Mouse (Mus musculus) ZHBTc4 (cell line): ENCODE measurements around the gene Mthfsl.
A peak's percentile ranks its signal among the peaks of the same experiment; 100 is the strongest.
"Not testable (repeated sequence)": the region's sequence is repeated elsewhere in the genome, so short reads cannot be mapped to it uniquely, and the experiment has no call there.

Experiments
- DNase-seq: peaks from one replicate; pipeline ENCODE4 v3.0.0-alpha.2; 2011; ENCODE audit warnings: low read depth, low spot score

The Mthfsl gene

GRCm38 (mm10) chr9:88719989-88720537 is at the start of gene Mthfsl:
Gene Mthfsl, minus strand, starts transcription at chr9:88720296.
- peak; percentile 33 for DNase-seq

GRCm38 (mm10) chr9:88769470-88769869 is 49.4 kb upstream of the Mthfsl start:
- not testable (repeated sequence) for DNase-seq

- not testable (repeated sequence) for DNase-seq
These were observed 26.6 kb upstream of the Mthfsl start for GRCm38 (mm10) chr9:88746687-88747086.

- DNase-seq, result not testable (repeated sequence)
These were observed 25.9 kb upstream of the Mthfsl start for GRCm38 (mm10) chr9:88746046-88746445.

- DNase-seq, result not testable (repeated sequence)
These were observed 15.2 kb upstream of the Mthfsl start for GRCm38 (mm10) chr9:88735289-88735688.

- not testable (repeated sequence) for DNase-seq
These were observed 13.1 kb upstream of the Mthfsl start for GRCm38 (mm10) chr9:88733182-88733581.

GRCm38 (mm10) chr9:88732334-88732733 is 12.2 kb upstream of the Mthfsl start:
- DNase-seq, result not testable (repeated sequence)

- not testable (repeated sequence) for DNase-seq
These were observed 11.6 kb upstream of the Mthfsl start, which contains the start of gene Bcl2a1d for GRCm38 (mm10) chr9:88731728-88732127. Gene Bcl2a1d, minus strand, starts transcription at chr9:88731914.

- not testable (repeated sequence) for DNase-seq
These were observed 8.2 kb upstream of the Mthfsl start for GRCm38 (mm10) chr9:88728311-88728710.

GRCm38 (mm10) chr9:88721628-88722027 is 1.5 kb upstream of the Mthfsl start:
- DNase-seq, result not testable (repeated sequence)

GRCm38 (mm10) chr9:88719073-88719921 is 799 bp downstream of the Mthfsl start:
- DNase-seq, result peak; percentile 24

- DNase-seq, result not testable (repeated sequence)
These were observed 1.5 kb downstream of the Mthfsl start for GRCm38 (mm10) chr9:88718593-88718992.

- DNase-seq, result not testable (repeated sequence)
These were observed 2.0 kb downstream of the Mthfsl start for GRCm38 (mm10) chr9:88718140-88718539.

- not testable (repeated sequence) for DNase-seq
These were observed 5.6 kb downstream of the Mthfsl start for GRCm38 (mm10) chr9:88714515-88714914.

- DNase-seq, result not testable (repeated sequence)
These were observed 7.8 kb downstream of the Mthfsl start for GRCm38 (mm10) chr9:88712164-88712749.

GRCm38 (mm10) chr9:88710910-88711438 is 9.1 kb downstream of the Mthfsl start:
- DNase-seq, result not testable (repeated sequence)

GRCm38 (mm10) chr9:88710439-88710838 is 9.7 kb downstream of the Mthfsl start:
- not testable (repeated sequence) for DNase-seq

GRCm38 (mm10) chr9:88709794-88710193 is 10.3 kb downstream of the Mthfsl start:
- DNase-seq, result not testable (repeated sequence)

GRCm38 (mm10) chr9:88709304-88709703 is 10.8 kb downstream of the Mthfsl start:
- no peak for DNase-seq

GRCm38 (mm10) chr9:88706700-88707099 is 13.4 kb downstream of the Mthfsl start:
- DNase-seq, result no peak

GRCm38 (mm10) chr9:88705157-88705556 is 14.9 kb downstream of the Mthfsl start:
- DNase-seq, result not testable (repeated sequence)

- not testable (repeated sequence) for DNase-seq
These were observed 21.4 kb downstream of the Mthfsl start for GRCm38 (mm10) chr9:88698746-88699145.
